Mouse (Mus musculus): ENCODE results near the gene Skil. TPM values are rescaled to one million over a fixed set of nuclear protein-coding genes. Genes with fewer than 3 reads are reported as not detected.

Gene Skil
- polyA plus RNA-seq, 1 experiment from 2014 or later: 30.0 TPM

DNA sequence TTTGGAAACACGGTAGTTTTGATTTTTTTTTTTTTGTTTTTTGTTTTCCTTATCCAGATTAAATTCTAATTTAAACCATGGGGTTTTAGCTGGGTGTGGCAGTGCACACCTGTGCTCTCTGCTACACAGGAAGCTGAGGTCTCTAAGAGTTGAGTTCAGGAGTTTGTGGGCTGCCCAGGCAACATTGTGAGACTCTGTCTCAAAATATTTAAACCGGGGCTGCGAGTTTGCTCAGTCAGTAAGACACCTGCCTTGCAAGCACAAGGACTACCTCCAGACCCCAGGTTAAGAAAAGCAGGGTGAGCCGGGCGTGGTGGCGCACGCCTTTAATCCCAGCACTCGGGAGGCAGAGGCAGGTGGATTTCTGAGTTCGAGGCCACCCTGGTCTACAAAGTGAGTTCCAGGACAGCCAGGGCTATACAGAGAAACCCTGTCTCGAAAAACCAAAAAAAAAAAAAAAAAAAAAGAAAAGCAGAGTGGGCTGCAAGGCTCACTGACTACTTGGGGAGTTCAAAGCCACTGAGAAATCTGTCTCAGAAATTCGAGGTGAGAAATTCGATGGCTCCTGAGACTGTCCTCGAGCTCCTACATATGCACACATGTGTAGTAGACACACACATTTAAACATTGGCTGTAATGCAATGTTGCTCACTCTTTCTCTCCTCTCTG is 11.9 kb upstream of the Skil start:
- no peak for TF ChIP-seq CTCF (IDR thresholded peaks at IDR 0.05)
- in situ Hi-C loops (cut with MboI; ENCODE audit: low pct_unique_long_range_greater_than_20kb): no loop called here
- no peaks in the 10 kb centered on the region for H3K27me3 ChIP-seq
- ATAC-seq (no peak), DNase-seq (ENCODE audit: low read depth, low spot score) (no peak)
- CTCF ChIA-PET: interaction anchor here (0.7 kb wide), 1 partner anchor 22 kb away, joined by 3 read pairs; no protein-coding TSS in a partner anchor
- POLR2A ChIA-PET: interaction anchor here (1.2 to 1.4 kb wide), 2 partner anchors 11 to 18 kb away, joined by 3 to 5 read pairs; no protein-coding TSS in a partner anchor

DNA sequence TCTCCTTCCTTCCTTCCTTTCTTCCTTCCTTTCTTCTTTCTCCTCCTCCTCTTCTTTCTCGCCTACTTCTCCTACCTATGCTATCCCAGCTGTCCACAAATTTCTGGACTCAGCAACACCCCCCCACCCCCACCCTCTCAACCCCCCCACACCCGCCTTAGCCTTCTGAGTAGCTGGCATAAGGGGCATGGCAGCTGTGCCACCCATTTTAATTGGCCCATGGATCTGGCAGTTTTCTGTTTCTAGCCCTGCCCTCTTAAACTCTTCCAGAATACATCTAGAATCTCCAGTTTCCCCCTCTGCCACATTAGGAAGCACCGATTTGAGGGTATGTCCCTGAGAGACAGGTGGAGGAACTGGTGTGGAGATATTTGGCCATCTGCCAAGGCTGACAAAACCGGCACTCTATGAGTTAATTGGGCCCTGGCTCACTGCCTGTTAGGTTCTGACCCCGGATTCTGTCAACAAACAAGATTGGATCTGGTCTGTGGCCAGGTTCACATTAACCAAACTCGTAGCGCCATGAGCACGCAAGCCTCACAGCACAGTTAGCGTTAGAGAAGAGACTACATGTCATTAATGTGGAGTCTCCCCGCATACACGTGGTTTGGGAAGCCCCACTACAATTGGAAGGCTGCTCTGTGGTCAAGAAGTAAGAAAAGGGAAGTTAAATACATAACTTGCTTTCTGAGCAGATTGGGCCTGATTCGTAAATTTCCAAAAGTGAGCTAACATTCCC is 11.2 kb upstream of the Skil start:
- DNase-seq (ENCODE audit: low read depth, low spot score) (no peak), ATAC-seq (no peak)
- H3K27me3 ChIP-seq: no peaks in the 10 kb centered on the region
- ChIA-PET CTCF (interaction anchor here (1.0 to 1.4 kb wide), 2 partner anchors 10 to 30 kb away, joined by 3 read pairs; no protein-coding TSS in a partner anchor), POLR2A (no interaction called here)
- in situ Hi-C loops (cut with MboI; ENCODE audit: low pct_unique_long_range_greater_than_20kb): no loop called here
- no peak for TF ChIP-seq CTCF (IDR thresholded peaks at IDR 0.05)

DNA sequence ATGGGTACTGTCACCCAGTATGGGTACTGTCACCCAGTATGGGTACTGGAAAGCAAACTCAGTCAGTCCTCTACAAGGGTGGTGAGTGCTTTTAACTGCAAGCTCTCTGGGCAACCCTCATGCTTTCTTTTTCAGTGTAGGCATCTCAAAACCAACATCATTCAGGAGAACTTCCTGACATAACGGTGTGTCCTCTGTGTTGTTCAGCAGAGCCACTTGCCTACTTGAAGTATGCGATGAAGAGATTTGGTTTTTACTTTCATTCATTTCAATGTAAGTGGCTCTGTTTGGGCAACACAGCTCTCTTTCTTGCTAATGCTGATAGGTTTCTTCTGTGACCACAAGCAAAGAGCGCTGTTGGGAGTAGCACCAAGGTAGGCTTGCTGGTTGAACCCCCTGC is 9.9 kb upstream of the Skil start:
- POLR2A ChIA-PET: no interaction called here
- no peak for TF ChIP-seq CTCF (IDR thresholded peaks at IDR 0.05)

DNA sequence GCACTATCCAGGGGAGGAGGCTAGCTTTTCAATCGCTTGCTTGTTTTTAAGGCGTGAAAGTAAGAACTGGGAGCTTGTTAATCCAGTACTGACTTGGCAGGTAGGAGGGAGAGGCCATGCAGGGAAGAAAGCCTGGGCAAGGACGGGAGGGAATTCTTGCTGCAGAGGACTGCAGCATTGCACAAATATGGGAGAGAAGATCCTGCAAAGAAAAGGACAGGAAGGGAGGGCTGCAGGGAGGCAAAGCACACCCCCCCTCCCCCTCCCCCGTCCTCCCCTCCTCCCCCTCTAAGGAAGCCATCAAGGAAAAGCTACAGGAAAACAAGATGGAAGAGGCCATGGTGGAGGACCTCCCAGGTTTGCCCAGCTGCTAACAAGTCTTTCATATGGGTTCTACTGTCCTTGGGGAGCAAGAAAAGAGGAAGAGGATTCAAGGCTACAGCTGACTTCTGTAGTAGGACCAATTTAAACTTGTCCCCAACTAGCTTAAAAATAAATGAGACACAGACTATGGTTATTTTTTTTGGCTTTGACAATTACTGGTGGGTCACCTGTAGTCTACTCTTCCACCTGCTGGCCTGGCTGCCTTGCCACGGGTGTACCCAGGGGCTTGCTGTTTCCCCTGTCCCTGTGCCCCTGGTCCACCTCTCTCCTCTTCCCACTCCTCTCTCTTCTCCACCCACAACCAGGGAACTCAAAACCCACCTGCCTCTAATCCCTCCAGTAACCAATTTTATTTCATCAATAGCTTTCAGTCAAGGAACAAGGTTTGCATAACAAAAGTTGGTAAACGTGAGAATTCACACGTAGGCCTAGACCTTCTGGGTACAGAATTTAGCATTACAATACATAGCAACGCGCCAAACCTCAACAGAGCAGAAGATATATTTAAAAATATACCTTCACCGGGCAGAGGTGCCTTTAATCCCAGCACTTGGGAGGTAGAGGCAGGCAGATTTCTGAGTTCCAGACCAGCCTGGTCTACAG is 5.8 kb upstream of the Skil start:
- ATAC-seq: no peak
- in situ Hi-C loops (cut with MboI; ENCODE audit: low pct_unique_long_range_greater_than_20kb): no loop called here
- H3K27me3 ChIP-seq: no peaks in the 10 kb centered on the region
- no peak for DNase-seq (ENCODE audit: low read depth, low spot score)
- no peak for TF ChIP-seq CTCF (IDR thresholded peaks at IDR 0.05)
- ChIA-PET CTCF (interaction anchor here (0.6 to 1.3 kb wide), 6 partner anchors 16 to 50 kb away, joined by 3 to 5 read pairs (median 3); no protein-coding TSS in a partner anchor), POLR2A (no interaction called here)

More for the DNA sequence above, 9.9 kb upstream of the Skil start:
- DNase-seq (ENCODE audit: low read depth, low spot score): no peak
- in situ Hi-C loops (cut with MboI; ENCODE audit: low pct_unique_long_range_greater_than_20kb): no loop called here
- CTCF ChIA-PET: interaction anchor here (1.4 to 1.8 kb wide), 2 partner anchors 11 to 15 kb away, joined by 3 to 4 read pairs; no protein-coding TSS in a partner anchor
- H3K27me3 ChIP-seq: no peaks in the 10 kb centered on the region
- ATAC-seq: no peak

DNA sequence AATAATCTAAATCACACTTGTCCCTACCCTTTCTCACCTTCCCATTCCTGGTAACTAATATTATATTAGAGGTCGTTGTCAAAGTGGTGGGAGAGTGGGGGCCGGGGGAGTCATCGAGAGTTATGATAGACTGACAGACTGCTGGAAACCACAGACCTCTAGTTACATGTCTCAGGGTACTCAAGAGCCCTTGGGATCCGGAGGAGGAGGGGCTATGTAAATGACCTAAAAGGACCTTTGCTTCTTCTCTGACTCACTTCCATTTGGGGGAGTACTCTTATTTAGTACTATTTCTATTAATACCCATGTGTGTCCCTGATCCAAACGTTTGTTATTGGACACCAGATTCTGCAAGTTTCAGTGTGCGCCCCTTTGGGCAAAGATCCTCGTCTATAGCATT is 4.9 kb upstream of the Skil start:
- no peak for DNase-seq (ENCODE audit: low read depth, low spot score)
- TF ChIP-seq CTCF (IDR thresholded peaks at IDR 0.05): no peak
- ChIA-PET CTCF (no interaction called here), POLR2A (no interaction called here)
- ATAC-seq: no peak
- H3K27me3 ChIP-seq: no peaks in the 10 kb centered on the region
- in situ Hi-C loops (cut with MboI; ENCODE audit: low pct_unique_long_range_greater_than_20kb): loop anchor here (5.0 kb wide), 1 partner anchor 33 kb away; no protein-coding TSS in a partner anchor

DNA sequence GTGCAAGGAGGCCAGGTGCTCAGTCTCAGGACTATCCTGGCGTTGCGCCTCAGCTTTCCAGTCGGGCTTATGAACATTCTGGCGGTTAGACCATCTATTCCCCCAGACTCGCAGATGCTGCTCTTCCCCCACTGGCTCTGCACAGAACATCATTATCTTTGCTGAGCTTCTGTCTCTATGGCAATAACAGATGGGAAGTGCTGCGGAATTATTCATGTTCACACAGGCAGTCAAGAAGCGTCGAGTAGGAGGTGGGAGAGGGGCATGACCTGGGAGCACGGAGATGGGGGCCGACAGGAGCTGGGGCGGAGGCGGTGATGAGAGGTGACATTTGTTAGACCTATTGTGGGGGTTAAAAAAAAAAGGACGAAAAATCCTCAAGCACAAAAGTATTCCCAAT is 1.7 kb upstream of the Skil start:
- H3K27me3 ChIP-seq: no peaks in the 10 kb centered on the region
- ChIA-PET CTCF (interaction anchor here (1.2 kb wide), 2 partner anchors 21 to 37 kb away, joined by 4 read pairs; no protein-coding TSS in a partner anchor), POLR2A (interaction anchor here (0.6 to 1.8 kb wide), 5 partner anchors 11 to 48 kb away, joined by 3 to 8 read pairs (median 5); no protein-coding TSS in a partner anchor)
- DNase-seq (ENCODE audit: low read depth, low spot score) (no peak), ATAC-seq (no peak)
- TF ChIP-seq CTCF (IDR thresholded peaks at IDR 0.05): no peak
- in situ Hi-C loops (cut with MboI; ENCODE audit: low pct_unique_long_range_greater_than_20kb): loop anchor here (5.0 kb wide), 1 partner anchor 36 kb away; no protein-coding TSS in a partner anchor

DNA sequence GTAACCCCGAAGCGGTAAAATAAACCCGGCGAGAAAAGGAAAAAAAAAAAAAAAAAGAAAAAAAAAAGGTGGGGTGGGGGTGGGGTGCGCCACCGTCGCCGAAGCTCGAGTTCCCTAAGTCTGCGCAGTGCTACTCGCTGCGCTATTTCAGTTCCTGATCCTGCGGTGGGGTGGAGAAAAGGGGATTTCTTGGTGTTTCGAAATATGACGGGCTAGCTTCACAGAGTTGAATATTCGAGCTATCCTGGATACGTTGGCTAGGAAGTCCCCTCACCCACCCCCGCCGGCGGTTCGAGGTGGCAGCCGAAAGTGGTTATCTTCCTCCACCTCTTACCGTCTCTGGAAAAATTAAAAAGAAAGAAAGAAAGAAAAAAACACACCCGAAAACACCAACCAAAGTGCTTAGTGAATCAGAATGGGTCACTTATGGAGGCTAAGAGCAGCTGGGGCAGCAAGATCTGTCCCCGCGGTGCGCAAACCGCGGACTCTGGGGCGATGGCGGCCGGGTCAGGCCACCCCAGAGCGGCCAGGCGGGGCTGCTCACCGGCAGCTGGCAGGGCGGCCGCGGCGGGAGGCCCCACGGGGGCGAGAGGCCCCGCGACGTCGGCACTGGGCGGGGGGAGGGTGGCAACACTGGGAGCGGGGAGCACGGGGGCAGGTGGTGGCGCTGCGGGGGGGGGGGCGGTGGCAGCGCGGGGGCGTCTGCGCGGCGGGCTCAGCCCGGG is 1.1 kb upstream of the Skil start:
- ChIA-PET CTCF (interaction anchor here (1.2 kb wide), 1 partner anchor 37 kb away, joined by 4 read pairs; no protein-coding TSS in a partner anchor), POLR2A (interaction anchor here (0.6 to 1.8 kb wide), 5 partner anchors 11 to 48 kb away, joined by 3 to 8 read pairs (median 5); no protein-coding TSS in a partner anchor)
- H3K27me3 ChIP-seq: no peaks in the 10 kb centered on the region
- in situ Hi-C loops (cut with MboI; ENCODE audit: low pct_unique_long_range_greater_than_20kb): loop anchor here (5.0 kb wide), 1 partner anchor 36 kb away; no protein-coding TSS in a partner anchor
- TF ChIP-seq CTCF (IDR thresholded peaks at IDR 0.05): no peak
- DNase-seq (ENCODE audit: low read depth, low spot score) (peak; percentile 79), ATAC-seq (peak; percentile 52)

DNA sequence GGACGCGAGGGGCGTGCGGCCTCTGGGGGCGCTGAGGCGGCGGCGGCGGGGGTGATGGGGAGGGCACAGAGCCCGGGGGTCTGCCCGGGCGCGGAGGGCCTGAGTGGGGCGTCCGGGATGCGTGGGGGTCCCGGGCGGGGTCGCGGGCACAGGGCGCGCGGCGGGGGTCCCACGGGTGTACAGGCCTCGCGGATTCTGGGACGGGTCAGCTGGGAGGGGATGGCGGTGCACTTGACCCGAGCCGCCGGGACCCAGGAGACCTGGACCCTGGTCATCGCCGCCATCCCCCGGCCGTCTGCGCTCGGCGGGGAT is 277 bp downstream of the Skil start:
- TF ChIP-seq CTCF (IDR thresholded peaks at IDR 0.05): no peak
- no peaks in the 10 kb centered on the region for H3K27me3 ChIP-seq
- POLR2A ChIA-PET: interaction anchor here (0.6 kb wide), 1 partner anchor 39 kb away, joined by 3 read pairs; no protein-coding TSS in a partner anchor
- no peak for ATAC-seq
- DNase-seq (ENCODE audit: low read depth, low spot score): no peak
- CTCF ChIA-PET: interaction anchor here (8.1 kb wide), 1 partner anchor 18 kb away, joined by 87 read pairs; no protein-coding TSS in a partner anchor
- in situ Hi-C loops (cut with MboI; ENCODE audit: low pct_unique_long_range_greater_than_20kb): no loop called here

DNA sequence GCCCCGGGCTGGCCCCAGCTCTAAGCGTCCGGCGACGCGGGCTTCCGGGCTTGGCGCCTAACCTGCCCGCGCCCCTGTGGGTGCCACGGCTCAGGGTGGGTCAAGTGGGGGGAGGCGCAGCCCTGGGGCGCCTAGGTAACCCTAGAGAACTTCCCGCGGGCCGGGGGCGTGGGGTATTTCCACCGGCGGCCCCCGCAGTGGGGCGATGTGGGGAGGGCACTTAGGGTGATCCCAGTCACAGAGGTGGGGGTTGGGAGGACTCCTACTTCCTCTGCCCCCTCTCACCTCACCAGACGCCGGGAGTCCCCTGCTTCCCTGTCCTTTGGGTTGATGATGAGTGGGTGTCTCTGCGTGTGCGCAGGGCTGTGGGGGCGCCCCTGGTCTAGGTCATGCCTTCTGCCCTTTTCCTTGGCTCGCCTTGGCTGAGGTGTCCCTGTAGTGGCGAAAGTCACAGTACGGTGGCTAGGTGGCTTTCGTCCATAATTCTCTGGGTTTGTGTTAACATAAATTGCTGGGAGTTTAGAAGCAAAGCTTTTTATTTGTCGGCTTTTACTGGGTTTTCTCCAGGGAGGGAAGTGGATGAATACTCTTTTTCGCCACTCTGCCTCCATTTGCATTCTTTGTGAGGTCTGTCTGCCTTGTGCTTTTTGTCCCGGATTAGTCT is 765 bp downstream of the Skil start:
- ChIA-PET CTCF (interaction anchor here (8.1 kb wide), 1 partner anchor 17 kb away, joined by 87 read pairs; no protein-coding TSS in a partner anchor), POLR2A (interaction anchor here (0.6 to 1.5 kb wide), 3 partner anchors 12 to 40 kb away, joined by 3 to 5 read pairs (median 3); no protein-coding TSS in a partner anchor)
- ATAC-seq: peak; percentile 32
- DNase-seq (ENCODE audit: low read depth, low spot score): no peak
- TF ChIP-seq CTCF (IDR thresholded peaks at IDR 0.05): no peak
- H3K27me3 ChIP-seq: no peaks in the 10 kb centered on the region
- in situ Hi-C loops (cut with MboI; ENCODE audit: low pct_unique_long_range_greater_than_20kb): no loop called here

All from Patski (cell line).